Mouse (Mus musculus): ENCODE results near the gene Fam20a.

The Fam20a gene

GRCm38 (mm10) chr11:109716981-109717380 is 5.1 kb downstream of the Fam20a start:
- DNase-seq (ENCODE audit: low read depth, low spot score): no peak

- no peak for DNase-seq (ENCODE audit: low read depth, low spot score)
These were observed 6.7 kb downstream of the Fam20a start for GRCm38 (mm10) chr11:109715311-109715781.

GRCm38 (mm10) chr11:109714341-109715247 is 7.5 kb downstream of the Fam20a start:
- no peak for DNase-seq (ENCODE audit: low read depth, low spot score)

- no peak for DNase-seq (ENCODE audit: low read depth, low spot score)
These were observed 12.6 kb downstream of the Fam20a start for GRCm38 (mm10) chr11:109709501-109709900.

GRCm38 (mm10) chr11:109708786-109709185 is 13.3 kb downstream of the Fam20a start:
- DNase-seq (ENCODE audit: low read depth, low spot score): no peak

- no peak for DNase-seq (ENCODE audit: low read depth, low spot score)
These were observed 14.6 kb downstream of the Fam20a start for GRCm38 (mm10) chr11:109707442-109707841.

- no peak for DNase-seq (ENCODE audit: low read depth, low spot score)
These were observed 15.5 kb downstream of the Fam20a start for GRCm38 (mm10) chr11:109706586-109706985.

GRCm38 (mm10) chr11:109706055-109706412 is 16.0 kb downstream of the Fam20a start:
- no peak for DNase-seq (ENCODE audit: low read depth, low spot score)

- DNase-seq (ENCODE audit: low read depth, low spot score): no peak
These were observed 16.6 kb downstream of the Fam20a start for GRCm38 (mm10) chr11:109705336-109706054.

- DNase-seq (ENCODE audit: low read depth, low spot score): no peak
These were observed 17.5 kb downstream of the Fam20a start for GRCm38 (mm10) chr11:109704311-109705205.

GRCm38 (mm10) chr11:109703845-109704244 is 18.2 kb downstream of the Fam20a start:
- DNase-seq (ENCODE audit: low read depth, low spot score): no peak

GRCm38 (mm10) chr11:109702031-109702815 is 19.9 kb downstream of the Fam20a start:
- no peak for DNase-seq (ENCODE audit: low read depth, low spot score)

- DNase-seq (ENCODE audit: low read depth, low spot score): no peak
These were observed 21.3 kb downstream of the Fam20a start for GRCm38 (mm10) chr11:109700761-109701160.

GRCm38 (mm10) chr11:109699784-109700183 is 22.3 kb downstream of the Fam20a start:
- DNase-seq (ENCODE audit: low read depth, low spot score): no peak

GRCm38 (mm10) chr11:109698740-109699139 is 23.3 kb downstream of the Fam20a start:
- DNase-seq (ENCODE audit: low read depth, low spot score): no peak

GRCm38 (mm10) chr11:109697089-109697643 is 24.9 kb downstream of the Fam20a start:
- no peak for DNase-seq (ENCODE audit: low read depth, low spot score)

GRCm38 (mm10) chr11:109696519-109696918 is 25.6 kb downstream of the Fam20a start:
- DNase-seq (ENCODE audit: low read depth, low spot score): no peak

- no peak for DNase-seq (ENCODE audit: low read depth, low spot score)
These were observed 29.3 kb downstream of the Fam20a start for GRCm38 (mm10) chr11:109692737-109693136.

GRCm38 (mm10) chr11:109689539-109689938 is 32.5 kb downstream of the Fam20a start:
- DNase-seq (ENCODE audit: low read depth, low spot score): no peak

GRCm38 (mm10) chr11:109682221-109682620 is 39.9 kb downstream of the Fam20a start:
- no peak for DNase-seq (ENCODE audit: low read depth, low spot score)

All from telencephalon, adult 2 months (tissue).